Mouse (Mus musculus) heart, adult 2 months (tissue): Measurements from ENCODE around the gene Cwf19l1. TPM values are rescaled to one million over a fixed set of nuclear protein-coding genes. Genes with fewer than 3 reads are reported as not detected.

Experiments used
- DNase-seq, 2 experiments: peaks; one replicate each; pipeline ENCODE4 v3.0.0; 2021
- H3K27ac ChIP-seq: fragments of 200-600 bp; 2 replicates; pipeline ENCODE4 v1.8.1; 2022
- H3K27me3 ChIP-seq: fragments of 200-500 bp; 2 replicates; pipeline ENCODE4 v1.6.1; 2012; ENCODE audit warnings: mild to moderate bottlenecking, low read length, inconsistent platforms, mixed read lengths; ENCODE audit not compliant: control insufficient read depth, insufficient read depth
- H3K36me3 ChIP-seq: fragments of 200-500 bp; 2 replicates; pipeline ENCODE4 v1.6.1; 2012; ENCODE audit warnings: low read length, inconsistent platforms; ENCODE audit not compliant: control insufficient read depth, insufficient read depth
- H3K4me1 ChIP-seq: fragments of 200-500 bp; 2 replicates; pipeline ENCODE4 v1.6.1; 2011; ENCODE audit warnings: low read length; ENCODE audit not compliant: control insufficient read depth, insufficient read depth
- H3K4me3 ChIP-seq: fragments of 200-600 bp; 2 replicates; pipeline ENCODE4 v1.8.1; 2022
- H3K79me2 ChIP-seq: fragments of 200-500 bp; replicated peaks from 2 replicates; pipeline ENCODE4 v1.6.1; 2012; ENCODE audit warnings: mild to moderate bottlenecking, inconsistent platforms, low read length, moderate library complexity, mixed read lengths; ENCODE audit not compliant: control insufficient read depth, insufficient read depth
- H3K9ac ChIP-seq: fragments of 200-500 bp; 2 replicates; pipeline ENCODE4 v1.6.1; 2012; ENCODE audit warnings: low read depth, mild to moderate bottlenecking, control low read depth, inconsistent platforms, low read length, mixed read lengths
- CTCF ChIP-seq: fragments of 200-600 bp; IDR thresholded peaks from 2 replicates; pipeline ENCODE4 v1.8.1; 2022; ENCODE audit warnings: antibody characterized with exemption, mild to moderate bottlenecking, moderate library complexity
- EP300 ChIP-seq: fragments of 200-500 bp; IDR thresholded peaks from 2 replicates; pipeline ENCODE4 v1.6.1; 2011; ENCODE audit warnings: low read depth, low read length, control low read depth; ENCODE audit not compliant: insufficient read depth
- POLR2A ChIP-seq: fragments of 200-500 bp; IDR thresholded peaks from 2 replicates; pipeline ENCODE4 v1.6.1; 2011; ENCODE audit warnings: mild to moderate bottlenecking, low read depth, low read length, control low read depth; ENCODE audit not compliant: insufficient read depth
- WGBS: fragments of 180-500 bp; shearing (Covaris S2); methylation state at CpG from one replicate; pipeline ENCODE4 v1.1.7; 2018; 5-methylcytosine and 5-hydroxymethylcytosine counted together
- intact Hi-C: fragments of 180-260 bp; cut with DNase I; formaldehyde crosslinking; loops from one replicate; pipeline ENCODE4 v1.15.1; 2025
- polyA plus RNA-seq: library from polyadenylated mRNA; depleted of rRNA; stranded (reverse); fragments of >200 nt; gene quantifications from 2 replicates; pipeline ENCODE4 v1.2.3, GENCODE M21; 2012
- total RNA-seq, 2 experiments: library from RNA; stranded (reverse); gene quantifications; 2 replicates each; pipeline ENCODE4 v1.2.3; 2021

Cwf19l1 gene
- total and polyA plus RNA-seq, 3 experiments, result 5.5 to 9.5 (median 8.0) TPM

DNA sequence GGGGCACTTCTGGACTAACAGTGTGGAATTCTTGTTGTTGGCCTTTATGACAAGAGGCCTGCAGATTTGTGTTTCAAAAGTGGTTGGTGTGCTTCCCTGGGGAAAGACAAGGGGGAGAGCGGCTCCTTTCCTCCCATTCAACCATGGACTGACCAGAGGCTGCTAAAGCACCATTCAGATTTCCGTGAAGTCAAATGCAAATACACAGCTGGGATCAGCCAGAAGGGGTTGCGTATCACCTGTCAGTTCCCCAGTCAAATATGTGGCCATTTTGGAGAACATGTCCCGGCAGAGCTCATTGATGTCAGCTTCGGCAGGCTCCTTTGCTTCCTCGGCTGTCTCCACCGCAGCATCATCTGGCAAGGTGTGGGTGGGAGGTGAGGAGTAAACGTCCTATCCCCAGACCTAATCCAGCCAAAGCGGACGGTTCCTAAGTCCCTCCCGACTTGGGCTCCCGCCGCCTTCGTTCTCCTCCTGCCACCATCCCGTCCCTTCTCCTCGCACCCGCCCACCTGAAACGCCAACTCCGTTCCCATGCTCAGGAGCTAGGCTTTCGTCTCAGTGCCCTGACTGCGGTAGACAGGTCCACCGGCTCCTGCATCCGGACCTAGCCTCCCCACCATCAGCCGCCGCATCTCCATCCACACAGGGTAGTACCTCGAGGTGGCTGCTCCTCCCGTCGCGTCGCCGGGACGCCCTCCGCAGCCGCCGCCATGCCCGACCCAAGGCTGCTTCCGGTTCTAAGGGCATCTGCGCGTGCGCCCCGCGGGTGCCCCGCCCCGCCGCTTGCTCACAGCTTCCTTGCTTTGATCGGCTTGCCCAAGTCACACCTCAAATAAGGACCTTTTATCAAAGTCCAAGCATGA lies 10.3 kb upstream of the Cwf19l1 start, which contains the start of gene Bloc1s2:
Bloc1s2 (minus strand) TSS at position 745 of the 866 bp plus-strand sequence.
- Histone ChIP-seq H3K4me3 (peak within 1 kb of the TSS; percentile 77), H3K4me1 (peaks cover 4% of the 10 kb centered on the region), H3K27me3 (no peaks in the 10 kb centered on the region), H3K9ac (peak within 1 kb of the TSS; percentile 86), H3K36me3 (no peaks in the 10 kb centered on the region; the same call in 1 of the 2 replicates), H3K27ac (peak within 1 kb of the TSS; percentile 68), H3K79me2 (no peaks in the 10 kb centered on the region)
- TF ChIP-seq CTCF (no peak), POLR2A (peak; percentile 66)
- intact Hi-C loops, result no loop called here
- 3% methylated on average over 44 of the region's 46 CpGs for WGBS
- DNase-seq, result peak; percentile 92

DNA sequence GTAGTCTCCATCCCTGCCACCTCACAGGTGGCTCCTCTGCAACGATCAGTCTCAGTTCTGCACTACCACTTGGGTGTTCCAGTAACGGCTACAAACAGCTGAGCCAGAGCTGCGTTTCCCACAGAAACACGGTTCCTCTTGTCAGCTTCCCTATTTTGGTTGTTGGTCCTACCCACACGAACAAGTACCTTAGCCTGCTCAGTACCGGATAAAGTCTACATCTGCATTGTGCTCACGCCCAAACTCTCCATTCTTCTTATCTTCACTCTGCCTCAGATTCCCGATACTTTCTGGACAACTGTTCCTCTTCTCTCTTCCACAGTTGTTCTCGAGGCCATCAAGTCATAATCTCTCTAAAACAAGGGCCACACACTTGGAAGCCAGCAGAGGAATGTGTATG lies 8.7 kb upstream of the Cwf19l1 start:
- intact Hi-C loops, result no loop called here
- TF ChIP-seq POLR2A (no peak), CTCF (no peak), EP300 (no peak)
- 86% methylated on average over 9 of the region's 9 CpGs for WGBS
- Histone ChIP-seq H3K9ac (no peak overlapping the region), H3K79me2 (no peaks in the 10 kb centered on the region), H3K36me3 (no peaks in the 10 kb centered on the region; the same call in 1 of the 2 replicates), H3K4me1 (peaks cover 4% of the 10 kb centered on the region), H3K27me3 (no peaks in the 10 kb centered on the region), H3K4me3 (no peak overlapping the region), H3K27ac (no peak overlapping the region)
- peak in 1 of 2 experiments; percentile 10 for DNase-seq

DNA sequence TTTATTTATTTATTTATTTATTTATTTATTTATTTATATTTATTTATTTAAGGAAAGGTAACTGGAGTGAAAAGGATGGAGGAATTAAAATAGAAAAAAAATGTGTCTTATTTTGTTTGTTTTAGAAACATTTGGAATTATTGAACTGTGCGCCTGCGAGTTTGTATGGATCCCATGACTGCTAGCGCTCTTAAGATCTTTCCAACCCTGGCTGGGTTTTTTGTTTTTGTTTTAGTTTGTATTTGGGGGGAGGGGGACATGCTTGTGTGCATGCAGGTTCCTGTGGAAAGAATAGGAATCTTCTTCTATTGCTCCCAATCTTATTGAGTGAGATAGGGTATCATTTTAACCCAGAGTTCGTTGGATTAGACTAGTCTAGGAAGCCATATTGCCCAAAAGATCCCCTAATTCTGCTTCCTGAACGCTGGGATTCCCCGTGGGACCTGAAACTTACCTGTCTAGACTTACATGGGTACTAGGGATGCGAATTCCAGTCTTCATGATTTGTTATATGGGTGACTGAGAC lies 347 bp upstream of the Cwf19l1 start:
- peak overlapping the region; percentile 76 for H3K4me3 ChIP-seq
- H3K79me2 ChIP-seq, result no peaks in the 10 kb centered on the region; the same call in 1 of the 2 replicates
- intact Hi-C loops, result loop anchor here (2.0 kb wide), 1 partner anchor 29 kb away; the partner anchor contains the start of gene Chuk
- TF ChIP-seq POLR2A (no peak), CTCF (no peak), EP300 (no peak)
- no peak for DNase-seq
- H3K27me3 ChIP-seq, result no peaks in the 10 kb centered on the region
- H3K9ac ChIP-seq, result no peak overlapping the region
- WGBS, result 30% methylated on average over 7 of the region's 7 CpGs
- peaks cover 3% of the 10 kb centered on the region for H3K36me3 ChIP-seq
- no peaks in the 10 kb centered on the region for H3K4me1 ChIP-seq
- peak overlapping the region; percentile 44 for H3K27ac ChIP-seq

DNA sequence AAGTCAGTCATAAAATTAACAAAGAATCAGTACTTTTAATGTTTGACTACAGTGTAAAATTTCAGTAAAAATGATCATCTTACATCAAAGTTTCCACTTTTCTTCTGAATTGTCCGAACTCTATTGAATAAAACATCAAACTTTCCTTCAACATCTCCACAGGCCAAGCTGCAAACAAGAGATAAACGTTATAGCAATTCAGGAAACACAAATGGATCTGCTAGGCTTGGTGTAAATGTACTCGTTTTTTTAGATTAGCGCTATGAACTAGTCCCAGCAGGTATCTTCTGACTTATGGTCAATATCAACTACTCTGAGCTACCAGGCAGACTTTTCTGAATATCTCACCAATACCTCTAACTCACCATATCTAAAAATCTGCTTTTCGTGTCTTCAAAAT lies 2.8 kb downstream of the Cwf19l1 start:
- 83% methylated on average over 5 of the region's 5 CpGs for WGBS
- Histone ChIP-seq H3K4me3 (no peak overlapping the region), H3K9ac (no peak overlapping the region), H3K4me1 (no peaks in the 10 kb centered on the region), H3K27me3 (no peaks in the 10 kb centered on the region), H3K36me3 (peaks cover 3% of the 10 kb centered on the region; the same call in 1 of the 2 replicates), H3K27ac (no peak overlapping the region), H3K79me2 (no peaks in the 10 kb centered on the region; the same call in 1 of the 2 replicates)
- intact Hi-C loops, result no loop called here
- TF ChIP-seq CTCF (no peak), POLR2A (no peak), EP300 (no peak)
- DNase-seq, result no peak

DNA sequence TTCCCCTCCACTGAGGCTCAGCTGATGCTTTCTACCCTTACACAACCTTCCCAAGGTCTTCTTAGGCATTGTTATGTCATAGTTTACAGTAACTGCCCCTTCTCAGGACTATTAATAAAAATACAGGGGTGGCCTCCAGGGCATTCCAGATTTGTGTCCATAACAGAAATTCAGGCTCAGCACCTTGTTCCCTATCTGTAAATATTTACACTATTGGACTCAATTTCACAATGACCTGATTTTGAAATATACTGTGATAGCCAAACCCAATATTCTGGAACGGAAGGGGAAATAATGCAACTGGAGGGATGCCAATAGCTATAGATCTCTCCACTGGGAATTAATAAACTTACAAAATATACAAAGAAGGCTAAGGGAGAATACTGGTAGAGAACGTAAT lies 7.1 kb downstream of the Cwf19l1 start:
- Histone ChIP-seq H3K36me3 (no peaks in the 10 kb centered on the region; the same call in 1 of the 2 replicates), H3K4me1 (no peaks in the 10 kb centered on the region), H3K27me3 (no peaks in the 10 kb centered on the region), H3K27ac (no peak overlapping the region), H3K79me2 (no peaks in the 10 kb centered on the region), H3K9ac (no peak overlapping the region), H3K4me3 (no peak overlapping the region)
- 75% methylated on average over 2 of the region's 2 CpGs for WGBS
- DNase-seq, result no peak
- no peak for TF ChIP-seq POLR2A
- TF ChIP-seq CTCF, result no peak
- no peak for TF ChIP-seq EP300
- intact Hi-C loops, result no loop called here
